Mouse (Mus musculus) adrenal gland, postnatal 14 days (tissue): ENCODE measurements around the gene Tmem236. TPM values are rescaled to one million over a fixed set of nuclear protein-coding genes. Genes with fewer than 3 reads are reported as not detected.

ENCODE experiments used
- DNase-seq: peaks from one replicate; pipeline ENCODE4 v3.0.0; 2021; ENCODE audit warnings: mixed read lengths
- long read RNA-seq, 2 experiments: library from polyadenylated mRNA; stranded (forward); transcript quantifications; one replicate each; pipeline ENCODE4 v2.0.0; 2021
- total RNA-seq: library from RNA; stranded (reverse); gene quantifications from 2 replicates; pipeline ENCODE4 v1.2.3, GENCODE M21; 2021

The Tmem236 gene
- total RNA-seq = not detected in 2 replicates
- long read RNA-seq, experiment 1 = 0 reads
- long read RNA-seq, experiment 2 = 0 reads

DNA sequence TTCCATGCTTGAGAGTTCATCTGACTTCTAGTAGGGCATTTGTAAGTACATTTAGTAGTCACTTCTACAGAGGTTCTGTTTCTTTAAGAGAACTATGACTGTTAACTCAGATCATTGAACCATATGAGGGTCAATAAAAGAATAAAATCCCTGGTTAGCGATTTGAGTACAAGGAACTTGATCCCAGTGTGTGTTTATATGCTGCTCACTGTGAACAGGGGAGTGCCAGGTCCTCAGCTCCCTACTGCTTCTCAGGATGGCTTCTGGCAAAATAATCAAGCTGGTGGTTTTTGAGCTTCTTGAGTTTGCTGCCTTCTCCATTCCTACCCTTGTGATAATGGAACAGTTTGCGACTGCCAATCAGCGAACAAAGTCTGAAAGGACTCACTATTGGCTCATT is at the start of gene Tmem236:
Tmem236 (plus strand) TSS at position 190 of the 400 bp plus-strand sequence.
- DNase-seq = no peak

- no peak for DNase-seq
Measured at GRCm38 (mm10) chr2:14126387-14126786, 47.9 kb upstream of the Tmem236 start.

GRCm38 (mm10) chr2:14127629-14128028 is 46.7 kb upstream of the Tmem236 start:
- DNase-seq = no peak

DNA sequence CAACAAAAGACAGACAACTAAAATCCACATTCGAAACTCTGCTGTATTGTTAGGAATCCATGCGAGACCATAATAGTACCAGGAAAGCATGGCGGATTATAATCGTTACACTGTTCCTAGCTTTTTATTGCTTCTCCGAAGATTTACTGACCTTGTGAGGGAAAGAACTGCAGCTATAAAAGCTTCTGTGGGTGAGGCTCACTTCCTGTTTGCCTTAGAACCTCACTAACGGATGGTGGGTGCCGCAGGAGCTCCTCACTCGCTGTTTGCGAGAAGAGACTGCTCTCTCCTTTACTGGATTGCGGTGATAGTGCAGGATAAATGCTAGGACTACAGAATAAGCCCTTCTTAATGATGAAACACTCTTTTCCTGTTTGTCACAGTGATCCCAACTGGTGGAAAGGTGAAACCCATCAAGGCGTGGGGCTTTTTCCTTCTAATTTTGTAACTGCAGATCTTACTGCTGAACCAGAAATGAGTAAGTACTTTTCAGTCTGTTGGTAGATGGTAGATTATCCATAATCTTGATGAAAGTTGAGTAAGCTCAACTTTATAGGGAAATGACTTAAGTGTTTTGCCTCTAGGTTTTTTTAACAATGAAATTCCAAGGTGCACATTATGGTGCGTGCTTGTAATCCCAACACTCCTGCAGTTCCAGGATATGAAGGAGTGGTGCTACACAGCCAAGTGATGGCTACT is 43.5 kb upstream of the Tmem236 start:
- no peak for DNase-seq

DNA sequence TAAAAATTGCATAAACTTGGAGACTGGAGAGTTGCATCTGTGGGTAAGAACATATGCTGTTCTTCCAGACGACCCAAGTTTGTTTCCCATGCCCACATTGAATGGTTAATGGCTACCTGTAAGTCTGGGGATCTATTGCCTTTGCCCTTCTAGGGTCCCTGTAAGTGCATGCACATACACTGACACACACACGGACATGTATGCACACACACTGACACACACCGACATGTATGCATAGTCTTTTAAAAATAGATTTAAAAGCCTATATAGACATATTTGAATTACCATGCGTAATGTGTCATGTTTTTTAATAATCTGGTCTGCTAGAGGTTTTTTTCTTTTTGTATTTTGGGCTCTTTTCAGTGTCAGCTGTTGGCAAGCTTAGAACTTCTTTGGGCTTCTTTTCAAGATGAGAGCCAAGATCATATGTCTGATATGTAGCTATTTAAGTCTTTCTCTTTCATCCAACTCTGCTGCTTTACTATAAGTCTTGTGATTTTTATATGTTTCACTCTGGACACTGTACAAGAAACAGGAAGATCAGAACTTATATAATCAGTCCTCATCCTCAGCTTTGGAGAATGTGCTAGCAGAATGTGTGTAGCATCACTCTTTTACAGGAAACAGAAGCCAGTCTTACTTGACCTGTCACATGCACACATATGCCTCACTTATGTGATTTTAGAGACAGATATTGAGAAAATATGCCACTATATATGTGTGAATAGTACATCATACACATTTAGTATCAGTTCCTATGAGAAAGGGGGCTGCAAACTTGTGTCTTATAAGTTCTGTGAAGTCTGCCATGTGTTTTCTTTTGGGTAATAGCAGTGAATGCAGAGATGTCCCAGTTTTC is 41.6 kb upstream of the Tmem236 start:
- DNase-seq = no peak

- DNase-seq = no peak
Measured at GRCm38 (mm10) chr2:14136906-14137305, 37.4 kb upstream of the Tmem236 start.

DNA sequence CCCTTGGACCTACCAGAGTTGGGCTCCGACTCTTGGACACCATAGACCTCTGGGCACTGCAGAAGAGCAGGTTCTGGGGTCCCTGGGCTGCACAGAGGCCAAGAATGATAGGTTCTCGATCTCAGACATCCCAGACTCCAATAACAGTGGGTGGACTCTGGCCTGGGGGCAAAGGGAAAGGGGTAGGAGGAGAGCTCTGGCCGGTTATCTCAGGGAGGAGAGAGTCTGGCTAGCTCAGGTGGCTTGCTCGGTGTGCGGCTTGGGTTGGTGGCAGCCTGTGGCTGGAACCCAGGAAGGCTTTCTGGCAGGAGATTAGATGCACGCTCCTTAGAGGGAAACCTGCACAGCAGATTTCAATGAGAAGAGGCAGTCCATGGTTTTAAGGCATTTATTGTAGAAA is 34.7 kb upstream of the Tmem236 start:
- no peak for DNase-seq

- DNase-seq = no peak
Measured at GRCm38 (mm10) chr2:14140044-14140443, 34.3 kb upstream of the Tmem236 start.

GRCm38 (mm10) chr2:14145311-14145710 is 29.0 kb upstream of the Tmem236 start:
- no peak for DNase-seq

- no peak for DNase-seq
Measured at GRCm38 (mm10) chr2:14146913-14147312, 27.4 kb upstream of the Tmem236 start.

GRCm38 (mm10) chr2:14150829-14151228 is 23.5 kb upstream of the Tmem236 start:
- no peak for DNase-seq

GRCm38 (mm10) chr2:14151854-14152253 is 22.5 kb upstream of the Tmem236 start:
- no peak for DNase-seq

- DNase-seq = no peak
Measured at GRCm38 (mm10) chr2:14159047-14159446, 15.3 kb upstream of the Tmem236 start.

DNA sequence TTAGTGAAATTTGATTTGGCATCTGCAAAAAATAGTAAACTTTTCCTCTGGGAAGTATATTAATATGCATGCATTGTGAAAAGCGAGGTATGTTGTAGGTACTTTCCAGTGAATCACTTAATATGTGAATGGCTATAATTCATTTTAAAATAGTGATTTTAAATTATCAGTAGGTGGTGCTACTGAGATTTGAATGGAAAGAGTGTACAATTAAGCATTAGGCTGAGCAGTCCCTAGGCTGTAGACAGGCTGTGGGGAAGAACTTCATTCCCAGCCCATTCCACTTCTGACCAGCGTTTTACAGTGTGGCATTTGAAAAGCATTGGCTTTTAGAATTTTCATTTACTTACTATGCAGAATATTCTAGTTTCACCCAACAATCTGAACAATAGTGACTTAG is 14.6 kb upstream of the Tmem236 start:
- no peak for DNase-seq

- no peak for DNase-seq
Measured at GRCm38 (mm10) chr2:14164459-14165030, 9.8 kb upstream of the Tmem236 start.

DNA sequence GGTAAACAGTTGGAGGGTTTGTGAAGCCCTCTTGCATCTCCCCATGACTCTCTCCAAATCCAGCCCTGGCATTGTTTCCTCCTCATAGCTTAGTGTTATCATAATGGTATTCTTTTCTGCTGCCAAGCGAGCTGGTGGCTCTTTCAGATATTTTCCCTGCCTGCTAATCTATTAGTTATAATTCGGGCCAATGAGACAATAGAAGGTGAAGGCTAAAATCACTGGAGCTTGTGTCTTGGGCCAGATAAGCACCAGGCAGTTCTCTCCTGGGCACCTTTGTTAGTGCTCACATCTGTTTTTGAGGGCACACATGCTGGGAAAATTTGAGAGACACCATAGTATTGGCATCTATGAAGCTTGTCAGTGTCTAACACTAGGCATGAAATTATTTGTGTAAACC is 9.3 kb upstream of the Tmem236 start:
- DNase-seq = no peak

DNA sequence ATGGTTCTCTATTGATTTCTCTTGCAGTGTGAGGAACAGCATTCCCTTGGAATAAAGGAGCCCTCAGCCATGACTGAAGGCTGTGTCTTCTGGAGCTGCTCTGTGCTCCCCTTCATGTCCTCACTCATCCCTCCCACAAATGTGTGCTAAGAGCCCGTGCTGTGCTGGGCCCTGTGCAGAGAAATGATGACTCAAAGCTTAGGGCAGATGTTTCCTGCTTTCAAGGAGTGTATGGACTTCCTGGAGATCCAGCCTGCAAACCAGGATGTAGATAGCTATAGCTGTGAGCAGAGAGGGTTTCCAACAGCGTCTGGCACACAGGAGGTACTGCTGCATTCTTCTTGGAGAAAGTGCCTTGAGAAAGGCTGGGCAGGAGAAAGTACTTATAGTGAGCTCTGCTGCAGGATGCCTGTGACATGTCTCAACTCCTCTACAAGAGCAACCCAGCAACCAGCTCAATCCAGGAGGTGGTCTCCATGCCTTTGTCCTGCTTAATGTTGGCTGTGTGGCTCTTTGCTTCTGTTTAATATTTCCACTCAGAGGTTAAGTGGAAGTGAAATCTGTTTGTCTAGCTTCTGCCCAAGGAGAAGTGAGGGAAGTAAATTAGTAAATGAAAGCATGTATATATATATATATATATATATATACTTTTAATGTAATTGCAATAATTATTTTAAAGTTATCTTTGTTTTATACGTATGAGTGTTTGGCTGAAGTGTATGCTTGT is 8.5 kb upstream of the Tmem236 start:
- no peak for DNase-seq

DNA sequence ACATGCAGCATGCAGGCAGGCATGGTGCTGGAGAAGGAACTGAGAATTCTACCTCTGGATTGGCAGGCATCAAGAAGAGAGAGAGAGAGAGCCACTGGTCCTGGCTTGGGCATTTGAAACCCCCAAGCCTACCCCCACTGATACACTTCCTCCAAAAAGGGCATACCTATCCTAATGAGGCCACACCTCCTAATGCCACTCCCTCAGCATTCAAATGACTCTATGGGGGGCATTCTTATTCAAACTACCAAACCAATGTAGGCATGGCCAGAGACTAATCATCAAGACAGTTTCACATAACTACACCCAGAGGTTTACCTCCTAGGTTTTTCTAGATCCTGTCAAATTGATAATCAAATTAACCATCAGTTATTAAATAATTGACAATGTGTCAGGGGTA is 6.6 kb upstream of the Tmem236 start:
- DNase-seq = no peak

- no peak for DNase-seq
Measured at GRCm38 (mm10) chr2:14176460-14177193, 2.3 kb downstream of the Tmem236 start.

GRCm38 (mm10) chr2:14184375-14184774 is 10.1 kb downstream of the Tmem236 start:
- no peak for DNase-seq

DNA sequence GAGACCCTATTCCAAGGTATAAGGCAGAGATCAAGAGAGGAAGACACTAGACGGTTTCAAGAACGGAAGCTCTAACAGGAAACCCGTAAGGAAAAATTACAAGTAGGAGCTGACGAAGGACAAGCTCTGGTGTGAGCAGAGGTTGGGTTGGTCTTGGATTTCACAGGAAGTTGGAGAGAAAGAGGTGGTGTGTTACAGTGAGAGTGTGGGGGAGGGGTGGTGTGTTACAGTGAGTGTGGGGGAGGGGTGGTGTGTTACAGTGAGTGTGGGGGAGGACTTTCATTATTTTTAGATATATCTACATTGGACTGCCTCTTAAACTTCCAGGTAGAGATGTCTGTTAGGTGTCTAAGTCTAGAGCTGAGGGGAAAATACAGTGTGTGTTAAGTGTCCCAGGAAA is 16.4 kb downstream of the Tmem236 start:
- DNase-seq = no peak

GRCm38 (mm10) chr2:14191601-14192000 is 17.3 kb downstream of the Tmem236 start:
- DNase-seq = no peak
